Mouse (Mus musculus) cerebellum, adult 9-10 months (tissue): Measurements from ENCODE around the gene Otud4.
"Not testable (repeated sequence)": the region's sequence is repeated elsewhere in the genome, so short reads cannot be mapped to it uniquely, and the experiment has no call there.

Experiments
- DNase-seq: peaks from one replicate; pipeline ENCODE4 v3.0.0; 2022

The Otud4 gene

GRCm38 (mm10) chr8:79639586-79640451 is at the start of gene Otud4:
Gene Otud4, plus strand, starts transcription at chr8:79639618.
- DNase-seq = peak; percentile 56

GRCm38 (mm10) chr8:79600962-79601361 is 38.5 kb upstream of the Otud4 start:
- DNase-seq = no peak

- not testable (repeated sequence) for DNase-seq
Observed at GRCm38 (mm10) chr8:79603204-79603603, 36.2 kb upstream of the Otud4 start.

GRCm38 (mm10) chr8:79606225-79606624 is 33.2 kb upstream of the Otud4 start:
- DNase-seq = no peak

GRCm38 (mm10) chr8:79606751-79607300 is 32.6 kb upstream of the Otud4 start:
- DNase-seq = no peak

- no peak for DNase-seq
Observed at GRCm38 (mm10) chr8:79608701-79609100, 30.7 kb upstream of the Otud4 start.

- DNase-seq = no peak
Observed at GRCm38 (mm10) chr8:79610268-79610667, 29.1 kb upstream of the Otud4 start.

- no peak for DNase-seq
Observed at GRCm38 (mm10) chr8:79612298-79612697, 27.1 kb upstream of the Otud4 start.

- no peak for DNase-seq
Observed at GRCm38 (mm10) chr8:79612965-79613364, 26.5 kb upstream of the Otud4 start.

- DNase-seq = no peak
Observed at GRCm38 (mm10) chr8:79615741-79616350, 23.6 kb upstream of the Otud4 start.

GRCm38 (mm10) chr8:79618906-79619305 is 20.5 kb upstream of the Otud4 start:
- no peak for DNase-seq

- DNase-seq = no peak
Observed at GRCm38 (mm10) chr8:79619353-79619752, 20.1 kb upstream of the Otud4 start.

GRCm38 (mm10) chr8:79620000-79620399 is 19.4 kb upstream of the Otud4 start:
- DNase-seq = no peak

- no peak for DNase-seq
Observed at GRCm38 (mm10) chr8:79620489-79621276, 18.7 kb upstream of the Otud4 start.

GRCm38 (mm10) chr8:79622346-79622745 is 17.1 kb upstream of the Otud4 start:
- DNase-seq = no peak

GRCm38 (mm10) chr8:79623351-79623750 is 16.1 kb upstream of the Otud4 start:
- no peak for DNase-seq

- DNase-seq = no peak
Observed at GRCm38 (mm10) chr8:79624416-79624815, 15.0 kb upstream of the Otud4 start.

- no peak for DNase-seq
Observed at GRCm38 (mm10) chr8:79626213-79626612, 13.2 kb upstream of the Otud4 start.

GRCm38 (mm10) chr8:79635491-79635890 is 3.9 kb upstream of the Otud4 start:
- DNase-seq = no peak

- no peak for DNase-seq
Observed at GRCm38 (mm10) chr8:79636151-79636550, 3.3 kb upstream of the Otud4 start.

- no peak for DNase-seq
Observed at GRCm38 (mm10) chr8:79637237-79637636, 2.2 kb upstream of the Otud4 start.

- DNase-seq = peak; percentile 76
Observed at GRCm38 (mm10) chr8:79638001-79638706, 1.3 kb upstream of the Otud4 start.
